Mouse (Mus musculus): ENCODE measurements around the gene Il20ra.
A peak's percentile ranks its signal among the peaks of the same experiment; 100 is the strongest.
"Not testable (repeated sequence)": the region's sequence is repeated elsewhere in the genome, so short reads cannot be mapped to it uniquely, and the experiment has no call there.

Il20ra gene

DNA sequence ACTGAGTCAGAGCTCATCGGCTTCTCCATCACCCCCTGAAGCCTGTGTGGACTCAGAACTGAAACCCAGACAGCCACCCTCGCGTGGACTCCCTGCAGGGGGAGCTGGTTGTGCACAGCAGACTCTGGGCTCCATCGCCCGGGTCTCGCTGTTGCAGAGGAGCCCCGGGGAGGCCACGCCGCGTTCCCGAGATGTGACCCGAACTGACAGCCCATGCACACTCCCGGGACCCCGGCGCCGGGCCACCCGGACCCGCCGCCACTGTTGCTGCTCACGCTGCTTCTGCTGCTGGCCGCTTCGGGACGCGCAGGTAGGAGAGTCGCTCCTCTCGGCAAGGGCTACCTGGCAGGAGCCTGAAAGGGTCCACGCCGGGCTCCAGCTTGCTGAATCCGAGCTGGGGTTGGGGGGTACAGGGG, at the start of gene Il20ra:
TSS of gene Il20ra (plus strand) at position 150 of the 416 bp plus-strand sequence.
- DNase-seq = peak; percentile 49 to 63

DNA sequence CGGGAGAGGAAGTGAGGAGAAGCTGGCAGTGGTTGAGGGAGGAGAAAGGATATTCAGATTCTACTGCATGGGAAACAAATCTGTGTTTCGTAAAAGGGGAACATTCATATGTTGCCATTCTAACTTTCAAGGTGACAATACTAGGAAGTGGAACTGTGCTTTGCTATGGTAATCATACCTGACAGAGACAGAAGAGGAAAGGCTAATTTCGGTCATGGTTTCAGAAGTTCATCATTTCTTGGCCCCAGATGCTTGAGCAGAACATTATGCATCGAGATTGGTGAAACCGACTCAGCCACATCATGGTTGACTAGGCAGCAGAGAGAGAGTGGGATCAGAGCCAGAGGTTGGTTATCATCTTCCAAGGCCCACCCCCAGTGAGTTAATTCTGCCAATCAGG, 43.4 kb upstream of the Il20ra start:
- no peak for DNase-seq

DNA sequence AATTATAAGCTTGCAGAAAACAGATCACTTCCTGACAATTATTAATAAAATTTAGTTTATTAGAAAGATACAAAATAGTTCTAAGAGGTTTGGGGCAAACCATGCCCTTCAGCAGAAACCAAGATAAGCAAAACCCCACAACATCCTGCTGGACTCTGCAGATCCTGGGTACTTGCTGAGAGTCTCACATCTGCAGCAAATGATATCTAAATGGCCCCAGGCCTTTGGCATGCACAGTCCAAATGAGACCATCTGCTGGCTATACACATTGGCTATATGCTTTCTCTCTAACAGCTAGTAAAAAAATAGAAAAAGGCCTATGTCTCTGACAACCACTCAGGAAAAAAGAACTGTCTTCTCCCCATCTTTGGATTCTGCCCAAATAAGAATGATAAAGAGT, 40.4 kb upstream of the Il20ra start:
- no peak for DNase-seq

DNA sequence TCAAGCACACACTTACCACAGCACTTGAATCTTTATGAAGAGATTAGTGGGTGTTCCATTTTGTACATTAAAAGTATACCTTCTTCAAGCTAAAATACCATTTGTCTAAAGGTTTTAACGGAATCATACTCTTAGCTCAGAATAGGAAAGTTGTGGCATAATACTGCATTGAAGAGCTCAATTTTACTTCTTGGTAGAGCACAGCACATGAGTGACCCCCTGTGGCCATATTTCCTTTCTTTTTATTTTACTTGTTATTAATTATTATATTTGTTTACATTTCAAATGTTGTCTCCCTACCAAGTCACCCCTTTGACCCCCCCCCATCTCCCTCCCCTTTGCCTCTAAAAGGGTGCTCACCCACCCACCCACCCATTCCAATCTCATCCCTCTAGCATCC, 39.2 kb upstream of the Il20ra start:
- no peak for DNase-seq

DNA sequence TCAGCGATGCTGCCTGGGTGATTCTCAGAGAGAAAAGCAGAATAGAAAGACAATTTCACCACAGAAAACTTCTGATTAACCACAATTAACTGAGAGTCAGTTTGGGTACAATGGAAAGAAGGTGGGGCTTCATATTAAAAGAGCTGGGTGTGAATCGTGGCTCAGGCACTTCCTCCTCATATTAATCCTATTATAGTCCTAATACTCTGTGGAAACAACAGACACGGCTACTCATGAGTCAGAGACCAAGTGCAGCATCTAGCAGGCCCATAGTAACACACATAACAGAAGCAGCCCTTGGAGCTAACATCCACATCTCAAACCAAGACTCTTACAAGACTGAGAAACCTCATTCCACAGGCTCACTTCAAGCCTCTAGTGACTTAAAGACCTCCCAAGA, 24.7 kb upstream of the Il20ra start:
- DNase-seq = no peak

DNA sequence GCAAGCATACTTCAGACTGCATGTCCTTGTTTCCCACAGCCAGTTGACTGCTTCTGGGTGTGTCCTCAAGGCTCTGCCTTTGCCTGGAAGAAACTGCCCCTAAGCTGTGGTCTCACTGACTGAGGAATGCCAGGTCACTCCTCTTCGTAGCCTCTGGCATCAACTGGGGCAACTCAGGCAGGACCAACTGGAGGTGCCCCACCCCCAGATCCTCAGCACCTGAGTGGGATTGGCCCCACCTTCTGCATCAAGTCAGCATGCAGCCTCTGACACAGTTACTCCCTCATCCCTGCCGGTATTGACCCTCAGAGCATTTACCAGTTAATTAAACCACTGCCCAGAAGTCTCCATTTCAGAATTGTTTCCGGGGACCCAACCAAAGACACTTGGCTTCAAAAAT, 21.1 kb upstream of the Il20ra start:
- DNase-seq = peak in 1 of 2 experiments; percentile 13

DNA sequence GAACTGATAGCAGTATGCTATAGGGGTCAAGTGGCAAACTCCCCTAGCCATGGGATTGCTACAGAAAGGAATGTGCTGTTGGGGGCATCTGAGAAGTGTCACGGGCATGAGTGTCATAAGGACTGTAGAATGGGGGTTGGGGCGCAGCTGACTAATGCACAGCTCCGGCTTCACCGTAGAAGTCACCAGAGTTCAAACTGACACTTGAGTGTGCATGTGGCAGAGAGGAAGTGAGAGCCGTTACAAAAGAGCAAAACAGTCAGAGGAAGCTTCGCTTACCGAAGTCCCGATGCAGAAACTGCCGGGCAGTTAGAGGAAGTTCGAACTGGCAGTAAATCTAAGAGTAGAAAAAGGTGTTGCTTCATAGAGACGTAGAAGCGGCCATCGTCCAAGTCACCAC, 20.6 kb upstream of the Il20ra start:
- DNase-seq = peak; percentile 64 to 65

DNA sequence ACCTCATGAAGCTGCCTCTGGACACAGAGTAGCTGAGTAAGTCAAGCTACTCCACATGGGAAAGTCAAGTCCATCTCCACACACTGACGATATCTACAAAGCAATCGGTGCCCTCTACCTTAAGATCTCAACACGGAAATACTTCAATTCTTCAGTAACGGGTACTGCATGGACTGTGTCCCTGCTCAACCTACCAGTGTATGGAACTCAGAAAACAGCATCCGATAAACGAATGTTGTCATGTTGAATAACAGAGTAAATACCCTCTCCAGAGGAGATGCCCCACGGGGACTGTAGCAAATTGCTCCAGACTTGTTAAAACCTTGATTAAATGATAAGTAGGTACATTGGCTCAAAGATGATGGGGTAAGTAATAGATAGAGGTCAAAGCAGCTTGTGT, 20.0 kb upstream of the Il20ra start:
- DNase-seq = no peak

DNA sequence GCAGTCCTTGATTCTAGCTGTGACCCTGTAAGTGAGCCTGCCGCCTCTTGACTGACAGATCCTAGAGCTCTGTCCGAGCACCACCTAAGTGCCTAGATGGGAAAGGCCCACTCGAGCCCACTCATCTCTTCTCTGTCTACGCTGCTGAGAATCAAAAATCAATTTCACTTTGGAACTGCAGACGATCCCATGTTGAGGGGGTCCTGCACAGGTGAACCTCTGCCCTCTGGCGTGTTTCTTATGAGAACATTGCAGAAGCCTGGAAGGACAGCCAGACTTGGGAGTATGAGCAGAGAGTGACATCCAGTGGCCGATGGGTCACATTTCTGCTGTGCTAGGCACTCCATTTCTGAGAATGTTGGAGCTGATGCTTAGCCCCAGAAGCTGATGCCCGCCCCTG, 19.4 kb upstream of the Il20ra start:
- DNase-seq = peak; percentile 63 to 76

DNA sequence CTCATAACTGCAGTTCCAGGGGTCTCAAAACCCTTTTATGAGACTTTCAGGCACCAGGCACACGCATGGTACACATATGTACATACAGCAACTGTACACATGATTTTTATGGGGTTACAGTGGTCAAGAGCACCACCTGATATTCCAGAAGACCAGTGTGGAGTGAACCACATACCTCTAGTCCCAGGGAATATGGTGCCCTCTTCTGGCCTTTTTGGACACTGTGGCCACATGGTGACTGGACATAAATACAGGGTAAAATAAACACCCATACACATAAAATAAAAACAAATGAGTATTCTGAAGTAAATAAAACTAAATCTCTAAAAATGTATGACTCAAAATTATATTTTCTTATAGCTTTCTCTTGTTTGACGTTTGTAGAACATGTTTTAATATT, 18.7 kb upstream of the Il20ra start:
- DNase-seq = peak in 1 of 2 experiments; percentile 24

DNA sequence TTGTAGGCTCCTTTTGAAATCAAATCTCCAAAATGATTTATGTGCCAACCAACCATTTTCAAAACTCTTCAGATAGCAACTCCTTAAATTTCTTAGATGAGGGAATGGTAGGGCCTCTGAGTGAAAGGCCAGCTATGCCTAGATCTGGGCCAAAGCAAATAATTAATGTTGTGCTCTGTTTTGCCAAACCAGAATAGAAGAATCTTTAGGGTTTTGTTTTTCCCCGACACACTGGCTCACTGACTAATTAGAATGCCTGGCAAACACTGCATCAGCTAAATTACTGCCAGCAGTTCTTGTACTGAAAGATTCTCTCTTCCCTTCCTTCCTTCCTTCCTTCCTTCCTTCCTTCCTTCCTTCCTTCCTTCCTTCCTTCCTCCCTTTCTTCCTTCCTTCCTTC, 13.0 kb upstream of the Il20ra start:
- no peak for DNase-seq

DNA sequence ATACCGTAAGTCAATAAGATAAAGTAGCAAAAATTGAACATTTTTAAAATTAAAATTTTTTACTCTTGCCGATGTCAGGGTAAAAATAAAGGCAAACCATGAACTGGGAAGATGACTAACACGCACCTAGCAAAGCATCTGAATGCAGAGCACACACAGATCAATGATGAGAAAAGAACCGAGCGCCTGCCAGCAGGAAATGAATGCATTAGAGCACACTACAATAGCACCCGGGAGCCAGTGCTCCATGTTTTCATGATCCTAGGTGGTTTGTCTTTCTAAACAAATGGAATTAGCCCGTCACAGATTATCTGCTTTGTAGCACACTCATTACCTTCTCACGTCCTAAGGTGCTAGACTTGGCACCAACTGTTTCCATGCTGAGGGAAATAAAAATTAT, 7.9 kb upstream of the Il20ra start:
- DNase-seq = no peak

DNA sequence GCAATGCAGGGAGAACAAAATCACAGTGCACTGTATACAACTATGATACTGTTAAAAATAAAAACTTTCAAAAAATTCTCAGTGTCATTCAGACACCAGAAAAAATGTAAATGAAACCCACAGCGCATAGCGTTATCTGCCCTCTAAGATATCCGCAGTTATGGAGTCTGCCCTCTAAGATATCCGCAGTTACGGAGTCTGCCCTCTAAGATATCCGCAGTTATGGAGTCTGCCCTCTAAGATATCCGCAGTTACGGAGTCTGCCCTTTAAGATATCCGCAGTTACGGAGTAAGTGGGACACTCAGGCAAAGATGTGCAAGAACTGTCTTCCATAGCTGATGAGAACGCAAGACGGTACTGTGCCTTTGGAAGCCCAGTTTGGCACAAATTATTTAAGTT, 4.6 kb upstream of the Il20ra start:
- no peak for DNase-seq

DNA sequence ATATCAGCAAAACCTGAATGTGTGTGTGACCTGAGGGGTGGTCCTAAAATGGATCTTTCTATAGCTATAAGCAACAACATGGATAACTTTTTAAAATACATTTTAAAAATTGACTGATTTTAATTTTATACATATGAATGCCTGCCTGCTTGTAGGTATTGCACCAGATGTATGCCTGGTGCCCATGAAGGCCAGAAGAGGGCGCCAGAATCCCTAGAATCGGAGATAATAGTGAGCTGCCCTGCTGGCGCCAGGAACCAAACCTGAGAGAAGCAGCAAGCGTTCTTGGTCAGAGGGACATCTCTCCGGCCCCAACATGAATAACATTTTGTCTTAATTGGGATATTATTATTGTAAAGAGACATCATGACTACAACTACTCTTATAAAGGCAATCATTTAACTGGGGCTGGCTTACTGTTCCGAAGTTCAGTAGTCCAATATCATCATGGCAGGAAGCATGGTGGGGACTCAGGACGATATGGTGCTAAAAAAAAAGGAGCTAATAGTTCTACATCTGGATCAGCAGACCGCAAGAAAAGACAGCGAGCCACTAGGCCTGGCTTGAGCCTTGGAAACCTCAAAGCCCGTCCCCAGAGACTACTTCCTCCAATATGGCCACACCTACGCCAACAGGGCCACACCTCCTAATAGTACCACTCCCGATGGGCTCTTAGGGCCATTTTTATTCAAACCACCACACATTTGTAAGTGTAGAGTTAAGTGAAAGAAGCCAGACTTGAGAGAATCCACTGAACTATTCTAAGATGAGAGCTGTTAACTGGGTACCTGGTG, 3.9 kb upstream of the Il20ra start:
- DNase-seq = peak; percentile 25 to 39

DNA sequence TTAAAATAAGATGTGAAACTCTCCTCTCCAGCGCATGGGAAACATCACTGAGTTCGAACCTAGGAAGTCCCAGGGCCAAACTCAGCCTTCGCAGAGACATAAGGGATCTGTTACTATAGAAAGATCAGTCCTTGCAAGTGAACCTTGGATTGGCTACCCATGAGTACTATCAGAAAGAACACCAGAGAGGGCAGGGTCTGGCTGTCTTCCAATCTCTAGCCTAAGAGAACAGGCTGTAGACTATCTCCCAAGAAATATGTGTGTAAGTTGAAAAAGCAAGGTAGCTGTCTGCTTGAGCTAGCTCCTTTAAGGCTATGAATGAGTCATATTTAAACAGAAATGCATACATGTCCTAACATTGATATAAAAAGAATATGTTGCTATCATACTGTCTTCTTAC, 1.4 kb upstream of the Il20ra start:
- no peak for DNase-seq

DNA sequence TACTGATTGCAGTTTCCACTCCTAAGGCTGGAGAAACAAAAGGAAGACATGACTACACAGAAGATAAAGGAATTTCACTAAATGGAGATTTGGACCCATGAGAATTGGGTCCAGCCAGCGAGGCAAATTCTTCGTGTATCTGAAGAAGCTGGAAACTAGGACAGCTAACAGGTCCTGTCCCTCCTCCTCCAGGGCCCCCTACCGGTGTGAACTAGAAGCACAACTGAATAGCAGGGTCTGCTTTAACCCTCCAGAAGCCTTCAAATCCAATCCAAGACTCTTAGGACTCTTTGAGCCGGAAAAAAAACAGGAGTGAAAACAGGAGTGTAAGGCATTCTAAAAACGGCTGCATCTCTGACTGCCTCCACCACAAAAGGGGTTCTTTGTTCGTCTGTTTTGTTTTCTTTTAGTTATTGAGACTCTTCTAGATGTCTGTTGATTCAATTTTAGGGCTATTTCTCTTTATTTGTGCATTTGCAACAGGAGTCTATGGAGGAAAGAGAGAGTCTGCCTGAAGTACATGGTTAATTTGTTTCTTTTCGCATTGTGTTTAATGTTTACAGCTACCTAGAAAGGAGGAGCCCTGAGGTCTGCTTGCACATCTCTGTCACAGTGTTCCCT, 709 bp upstream of the Il20ra start:
- DNase-seq = no peak

DNA sequence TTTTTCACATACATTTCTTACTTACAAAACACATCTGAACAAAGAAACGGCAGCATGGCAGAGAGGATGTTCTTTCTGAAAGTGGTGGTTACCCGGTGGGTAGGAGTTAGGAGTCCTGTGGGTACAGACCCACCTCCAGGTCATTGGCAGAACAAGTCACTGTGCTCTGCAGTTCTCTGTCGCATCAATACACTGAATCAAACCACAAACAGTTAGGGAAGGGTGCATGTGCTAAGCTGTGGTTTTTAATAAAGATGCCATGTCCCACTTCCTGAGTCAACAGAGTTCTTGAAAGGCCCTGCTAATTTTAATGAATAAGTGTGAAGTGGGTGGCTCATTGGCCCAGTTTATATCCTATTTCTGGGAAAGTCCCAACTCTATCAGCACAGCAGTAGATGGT, 6.3 kb downstream of the Il20ra start:
- DNase-seq = no peak

DNA sequence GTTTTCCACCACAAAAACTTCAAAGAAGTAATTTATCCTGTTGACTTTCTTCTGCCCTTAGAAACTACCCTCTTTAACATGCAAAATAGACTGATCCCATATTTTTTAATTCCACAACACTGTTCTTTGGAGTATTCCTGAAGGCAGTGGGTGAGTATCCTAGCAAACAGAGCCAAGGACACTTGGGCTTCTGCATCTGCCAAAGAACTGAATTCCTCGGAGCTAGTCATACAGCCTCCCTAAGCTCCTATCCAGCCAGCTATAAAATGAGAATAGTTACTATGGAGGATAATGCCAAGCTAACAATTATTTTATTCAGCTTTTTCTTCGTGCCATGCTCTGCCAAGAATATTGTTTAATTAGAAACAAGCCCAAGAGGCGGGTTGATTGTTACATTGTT, 9.9 kb downstream of the Il20ra start:
- no peak for DNase-seq

DNA sequence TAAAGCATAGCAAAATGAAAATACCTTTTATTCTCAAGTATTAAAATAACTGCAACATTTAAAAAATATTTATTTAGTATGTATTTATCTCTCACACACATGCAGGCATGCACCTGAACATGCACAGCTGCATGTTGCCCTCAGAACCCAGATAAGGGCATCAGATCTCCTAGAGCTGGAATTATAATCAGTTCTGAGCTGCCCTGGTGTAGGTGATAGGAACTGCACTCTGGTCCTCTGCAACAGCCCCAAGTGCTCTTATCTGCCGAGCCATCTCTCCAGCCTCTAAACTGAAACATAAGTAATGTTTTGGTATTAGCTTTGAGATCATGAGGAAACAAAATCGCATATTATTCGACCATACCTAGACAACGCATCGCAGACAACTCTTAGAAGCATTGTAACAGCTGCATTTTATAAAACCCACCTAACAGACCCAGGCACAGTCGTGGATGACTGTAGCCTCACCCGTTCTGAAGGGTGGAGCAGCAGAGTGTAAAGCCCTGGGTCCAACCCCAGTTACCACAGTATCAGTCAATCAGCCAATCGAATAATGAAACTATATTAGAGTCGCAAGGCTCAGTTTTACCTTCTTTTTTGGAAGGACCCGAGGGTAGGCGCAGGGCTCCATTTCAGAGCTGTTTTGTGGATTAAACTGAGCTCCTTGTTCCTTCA, 11.9 kb downstream of the Il20ra start:
- DNase-seq = no peak

DNA sequence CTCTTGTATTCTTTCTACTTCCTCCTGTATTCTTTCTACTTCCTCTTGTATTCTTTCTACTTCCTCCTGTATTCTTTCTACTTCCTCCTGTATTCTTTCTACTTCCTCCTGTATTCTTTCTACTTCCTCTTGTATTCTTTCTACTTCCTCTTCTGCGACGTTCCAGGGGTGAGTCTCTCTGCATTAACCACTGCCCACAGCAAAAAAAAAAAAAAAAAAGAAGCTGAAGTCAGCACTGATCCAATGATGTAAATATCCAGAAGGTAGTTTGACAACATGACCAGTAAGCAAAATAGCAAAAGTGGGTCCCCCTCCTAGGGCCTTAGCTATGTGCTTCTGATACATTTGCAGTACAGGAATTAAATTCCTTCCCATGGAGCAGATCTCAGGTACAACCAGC, 26.1 kb downstream of the Il20ra start:
- not testable (repeated sequence) for DNase-seq

DNA sequence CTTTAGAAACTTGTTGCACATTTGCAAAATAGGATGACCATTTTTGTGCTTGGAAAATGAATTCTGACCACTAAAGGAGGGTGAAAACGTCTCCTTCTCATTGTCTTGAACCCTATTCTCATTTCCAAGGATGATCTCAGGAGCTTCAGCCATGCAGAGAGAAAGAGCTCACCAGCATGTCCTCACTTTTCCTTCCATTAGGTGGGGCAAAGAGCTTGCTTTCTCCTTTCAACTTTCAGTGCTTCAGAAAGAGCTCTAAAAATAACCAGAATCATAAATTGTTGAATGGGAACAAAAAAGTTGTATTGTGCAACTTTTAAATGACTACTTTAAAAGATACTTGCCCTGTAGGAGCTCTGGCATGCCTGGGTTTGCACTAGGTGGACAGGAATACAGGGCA, 33.3 kb downstream of the Il20ra start:
- no peak for DNase-seq

DNA sequence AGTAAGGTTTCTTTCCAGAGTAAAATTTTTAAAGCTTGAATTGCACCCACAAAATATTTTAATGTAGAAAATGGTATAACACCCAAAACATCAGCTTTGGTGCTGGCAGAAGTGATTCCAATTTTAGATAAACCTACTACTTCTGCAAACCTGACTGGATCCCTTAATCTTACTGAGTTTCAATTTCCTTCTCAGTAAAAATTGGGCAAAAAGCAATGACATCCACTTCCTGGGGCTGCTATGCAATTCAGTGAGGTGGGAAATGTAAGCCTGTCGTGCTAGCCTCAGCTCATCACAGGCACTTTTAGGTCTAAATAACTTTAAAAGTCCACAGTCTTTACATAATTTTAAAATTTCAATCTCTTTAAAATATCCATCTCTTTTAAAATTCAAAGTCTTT, 33.8 kb downstream of the Il20ra start:
- DNase-seq = no peak

DNA sequence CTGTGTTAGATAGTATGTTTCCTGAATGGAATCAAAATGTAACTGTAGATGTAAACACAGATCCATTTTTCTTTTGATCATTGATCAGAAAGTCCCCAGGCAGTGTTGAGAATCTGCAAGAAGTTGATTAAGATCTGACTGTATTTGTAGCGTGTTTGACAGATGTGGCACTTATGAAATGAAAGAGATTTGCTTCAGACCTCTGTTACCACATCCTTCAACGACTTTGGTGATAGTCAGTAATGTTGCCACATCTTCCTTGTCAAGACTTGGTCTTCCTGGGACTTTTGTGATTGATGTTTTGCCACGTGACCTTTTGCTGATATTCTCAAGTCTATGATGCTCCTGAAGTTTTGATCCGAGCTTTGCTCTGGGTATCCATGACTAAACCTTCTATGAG, 35.3 kb downstream of the Il20ra start:
- DNase-seq = no peak

DNA sequence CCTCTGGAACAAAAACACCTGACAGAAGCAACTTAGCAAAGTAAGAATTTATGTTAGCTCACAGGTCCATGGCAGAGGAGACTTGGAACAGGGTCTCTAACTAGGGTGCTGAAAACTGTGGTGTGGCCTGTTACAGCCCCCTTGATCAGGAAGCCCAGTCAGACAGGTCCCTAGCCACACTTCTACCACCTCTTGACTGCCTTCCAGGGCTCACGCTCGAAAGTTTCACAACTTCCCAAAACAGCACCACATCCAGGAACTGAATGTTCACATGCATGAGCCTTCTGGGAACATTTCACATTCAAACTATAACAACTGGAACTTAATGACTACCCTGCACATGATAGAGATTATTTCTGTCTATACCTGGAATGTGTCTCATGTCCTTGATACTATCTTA, 53.1 kb downstream of the Il20ra start:
- DNase-seq = no peak
